Mouse (Mus musculus) bone marrow, adult 2 months (tissue): Measurements from ENCODE around the gene Clstn1. TPM values are rescaled to one million over a fixed set of nuclear protein-coding genes. Genes with fewer than 3 reads are reported as not detected.
A peak's percentile ranks its signal among the peaks of the same experiment; 100 is the strongest.

Experiments used
- H3K27ac ChIP-seq: fragments of 200-500 bp; 2 replicates; pipeline ENCODE4 v1.5.1; 2012; ENCODE audit warnings: low read depth, mild to moderate bottlenecking, control low read depth, inconsistent platforms, low read length; ENCODE audit not compliant: control insufficient read depth, poor library complexity, insufficient read depth
- H3K4me1 ChIP-seq: fragments of 200-500 bp; 2 replicates; pipeline ENCODE4 v1.6.1; 2011; ENCODE audit warnings: low read length; ENCODE audit not compliant: control insufficient read depth, insufficient read depth
- H3K4me3 ChIP-seq: fragments of 200-500 bp; replicated peaks from 2 replicates; pipeline ENCODE3; 2011; ENCODE audit warnings: mild to moderate bottlenecking, low read depth, low read length, control low read depth; ENCODE audit not compliant: control insufficient read depth
- CTCF ChIP-seq: fragments of 200-500 bp; IDR thresholded peaks from 2 replicates; pipeline ENCODE4 v1.5.1; 2011; ENCODE audit warnings: low read length, control low read depth; ENCODE audit not compliant: control insufficient read depth, insufficient read depth
- POLR2A ChIP-seq: fragments of 200-500 bp; IDR thresholded peaks from 2 replicates; pipeline ENCODE4 v1.6.1; 2011; ENCODE audit warnings: low read depth, mild to moderate bottlenecking, control low read depth, low read length, borderline replicate concordance; ENCODE audit not compliant: control insufficient read depth
- WGBS: fragments of 180-500 bp; shearing (Covaris S2); methylation state at CpG from one replicate; pipeline ENCODE4 v1.1.7; 2018; 5-methylcytosine and 5-hydroxymethylcytosine counted together
- polyA plus RNA-seq: library from polyadenylated mRNA; stranded (reverse); fragments of >200 nt; gene quantifications from 2 replicates; pipeline ENCODE4 v1.2.4, GENCODE M21; 2011; ENCODE audit warnings: low replicate concordance; ENCODE audit not compliant: missing spikeins, insufficient read depth, insufficient read length

Clstn1 gene
- polyA plus RNA-seq, 1 experiment: 6.3 TPM

GRCm38 (mm10) chr4:149690828-149691280, 104.6 kb downstream of the Clstn1 start:
- Histone ChIP-seq H3K27ac (no peak overlapping the region), H3K4me3 (no peak overlapping the region), H3K4me1 (no peaks in the 10 kb centered on the region; the same call in 1 of the 2 replicates)
- WGBS: 63% methylated on average over 8 of the region's 8 CpGs
- TF ChIP-seq CTCF (no peak), POLR2A (no peak)

GRCm38 (mm10) chr4:149691368-149691767, 105.1 kb downstream of the Clstn1 start:
- Histone ChIP-seq H3K4me1 (no peaks in the 10 kb centered on the region; the same call in 1 of the 2 replicates), H3K4me3 (no peak overlapping the region), H3K27ac (no peak overlapping the region)
- no peak for TF ChIP-seq POLR2A
- no peak for TF ChIP-seq CTCF
- 77% methylated on average over 8 of the region's 8 CpGs for WGBS

GRCm38 (mm10) chr4:149696189-149696971, 110.1 kb downstream of the Clstn1 start:
- Histone ChIP-seq H3K27ac (peak overlapping the region; percentile 92), H3K4me3 (peak overlapping the region; percentile 80), H3K4me1 (peaks cover 3% of the 10 kb centered on the region)
- TF ChIP-seq POLR2A (no peak), CTCF (0 out of 2 replicates have a peak, but pooled peaks have one; percentile 18)
- WGBS: 2% methylated on average over 16 of the region's 16 CpGs

GRCm38 (mm10) chr4:149697506-149698196, 111.4 kb downstream of the Clstn1 start:
- under 1% methylated on average over 15 of the region's 15 CpGs for WGBS
- TF ChIP-seq POLR2A (no peak), CTCF (no peak)
- Histone ChIP-seq H3K4me3 (peak overlapping the region; percentile 95), H3K4me1 (peaks cover 3% of the 10 kb centered on the region), H3K27ac (peak overlapping the region; percentile 94)

- Histone ChIP-seq H3K4me3 (peak overlapping the region; percentile 95), H3K4me1 (peaks cover 6% of the 10 kb centered on the region), H3K27ac (peak overlapping the region; percentile 94)
- WGBS: under 1% methylated on average over 35 of the region's 35 CpGs
- TF ChIP-seq CTCF (peak; percentile 64), POLR2A (peak; percentile 91; the same call in 1 of the 2 replicates)
These were observed 112.0 kb downstream of the Clstn1 start for GRCm38 (mm10) chr4:149698197-149698821.

Other genes with a start within 250 kb of the Clstn1 start
- 17.5 and 38.0 TPM in 2 replicates for gene Ube4b, start 159.7 kb upstream of the Clstn1 start, polyA plus RNA-seq
- not detected in 2 replicates for gene Rbp7, start 131.5 kb upstream of the Clstn1 start, polyA plus RNA-seq
- not detected in 2 replicates for gene Tmem274, start 109.1 kb upstream of the Clstn1 start, polyA plus RNA-seq
- 0.99 and 3.6 TPM in 2 replicates for gene Nmnat1, start 101.3 kb upstream of the Clstn1 start, polyA plus RNA-seq
- gene Lzic, start 101.2 kb upstream of the Clstn1 start, polyA plus RNA-seq: 13.6 and 14.5 TPM in 2 replicates
- 4.8 and 6.0 TPM in 2 replicates for gene Ctnnbip1, start 68.2 kb upstream of the Clstn1 start, polyA plus RNA-seq
- 41.8 and 88.3 TPM in 2 replicates for gene Pik3cd, start 116.1 kb downstream of the Clstn1 start, polyA plus RNA-seq
- gene Tmem201, start 151.6 kb downstream of the Clstn1 start, polyA plus RNA-seq: 5.3 and 8.2 TPM in 2 replicates
- gene Slc25a33, start 187.8 kb downstream of the Clstn1 start, polyA plus RNA-seq: 4.3 TPM in 1 of 2 replicates, not detected in the other